Mouse (Mus musculus): ENCODE measurements around the gene Pole3. TPM values are rescaled to one million over a fixed set of nuclear protein-coding genes. Genes with fewer than 3 reads are reported as not detected.
"Not testable (repeated sequence)": the region's sequence is repeated elsewhere in the genome, so short reads cannot be mapped to it uniquely, and the experiment has no call there.

Pole3 gene
- total RNA-seq, 4 experiments from 2014 or later, result 16.9 to 21.1 (median 17.9) TPM

- no peak for DNase-seq (ENCODE audit: low spot score)
Observed at GRCm38 (mm10) chr4:62487172-62487571, 37.7 kb downstream of the Pole3 start.

GRCm38 (mm10) chr4:62486162-62486696 lies 38.6 kb downstream of the Pole3 start:
- DNase-seq (ENCODE audit: low spot score), result no peak

DNA sequence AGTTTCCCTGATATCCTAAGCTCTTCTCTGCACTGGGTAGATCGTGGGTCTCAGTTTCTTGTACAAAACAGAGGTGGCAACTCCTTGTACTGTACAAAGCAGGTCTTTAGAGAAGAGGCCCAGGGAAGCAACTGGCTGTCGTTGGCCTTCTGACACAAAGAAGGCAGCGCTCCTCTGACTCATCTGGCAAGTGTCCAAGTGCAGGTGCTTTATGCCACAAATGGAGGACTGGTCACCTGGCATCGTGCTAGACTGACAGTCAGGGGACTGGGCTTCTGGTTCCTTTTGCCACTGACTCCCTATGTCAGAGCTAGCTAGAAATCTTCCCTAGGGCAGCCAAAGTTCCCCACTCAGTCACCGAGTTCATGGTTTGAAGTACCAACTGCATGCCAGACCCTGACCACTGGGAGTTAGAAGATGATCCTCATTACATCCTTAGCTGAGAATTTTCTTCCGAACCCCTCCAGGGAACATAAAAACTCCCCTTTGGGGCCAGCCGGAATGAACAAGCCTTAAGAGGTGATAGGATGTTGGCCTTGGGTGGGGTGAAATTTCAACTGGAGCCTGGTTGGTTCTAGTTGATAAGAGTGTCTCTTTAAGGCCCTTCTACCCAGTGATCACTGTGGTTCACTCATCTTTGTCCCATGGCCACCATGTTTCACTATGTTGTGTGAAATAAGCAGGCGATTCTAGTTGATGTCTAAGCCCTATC lies 39.3 kb downstream of the Pole3 start:
- no peak for DNase-seq (ENCODE audit: low spot score)

DNA sequence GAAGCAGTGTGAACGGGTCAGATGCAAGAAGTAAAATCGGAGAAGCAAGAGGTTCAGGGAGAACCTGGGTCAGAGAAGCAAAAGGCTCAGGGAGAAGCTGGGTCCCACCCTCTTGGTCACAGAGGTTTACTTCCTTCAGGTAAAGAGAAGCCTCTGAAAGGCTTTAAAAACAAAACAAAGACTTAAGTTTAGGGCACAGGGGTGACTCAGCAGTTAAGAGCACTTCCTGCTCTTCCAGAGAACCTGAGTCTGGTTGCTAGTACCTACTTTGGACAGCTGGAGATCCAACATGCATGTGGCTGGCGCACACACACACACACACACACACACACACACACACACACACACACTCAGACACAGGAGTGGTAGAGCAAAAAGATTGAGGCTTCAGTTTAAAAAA lies 39.9 kb downstream of the Pole3 start:
- no peak for DNase-seq (ENCODE audit: low spot score)

DNA sequence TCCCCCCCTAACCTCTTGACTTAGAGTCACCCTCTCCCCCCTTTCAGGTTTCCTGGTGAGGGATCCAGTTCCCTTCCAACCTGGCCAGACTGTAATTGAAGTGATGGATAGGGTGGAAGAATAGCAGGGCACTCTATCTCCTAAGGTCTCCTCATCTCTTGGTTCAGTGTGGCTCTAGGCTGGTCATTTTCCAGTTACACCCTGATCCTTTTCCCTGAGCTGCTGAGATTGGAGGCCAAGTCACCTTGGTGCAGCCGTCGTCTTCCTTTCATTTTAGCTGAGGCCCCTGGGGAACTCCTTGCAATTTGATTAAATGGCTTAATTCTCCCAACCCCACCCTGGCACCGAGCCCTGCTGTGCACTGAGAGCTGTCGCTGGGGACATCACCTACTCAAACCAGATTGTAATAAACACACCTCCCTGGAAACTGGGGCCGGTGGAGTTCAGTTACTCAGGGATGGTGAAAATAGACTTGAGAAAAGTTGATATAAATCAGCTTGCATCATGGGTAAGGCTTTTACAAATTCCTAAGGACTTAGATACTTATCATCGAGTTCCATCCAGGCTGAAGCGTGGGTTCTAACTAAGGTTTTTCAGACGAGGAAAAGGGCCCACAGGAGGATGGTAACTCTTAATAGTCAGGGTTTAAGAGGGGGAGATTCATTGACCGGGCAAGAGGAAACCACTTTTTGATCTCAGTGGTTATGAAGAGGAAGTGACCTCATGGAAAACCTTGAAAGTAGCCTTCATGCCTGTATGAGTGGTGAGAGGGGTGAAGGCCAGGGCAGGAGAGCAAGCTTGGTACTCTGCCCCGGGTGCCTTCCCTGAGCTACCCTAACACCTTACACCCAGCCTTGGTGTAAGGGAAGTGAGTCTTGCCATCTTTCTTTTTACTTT lies 43.9 kb downstream of the Pole3 start:
- DNase-seq (ENCODE audit: low spot score), result no peak

- DNase-seq (ENCODE audit: low spot score), result no peak
Observed at GRCm38 (mm10) chr4:62479937-62480708, 44.7 kb downstream of the Pole3 start, which contains the start of gene Bspry. Gene Bspry (plus strand): TSS chr4:62480053.

GRCm38 (mm10) chr4:62479593-62479936 lies 45.3 kb downstream of the Pole3 start:
- not testable (repeated sequence) for DNase-seq (ENCODE audit: low spot score)

DNA sequence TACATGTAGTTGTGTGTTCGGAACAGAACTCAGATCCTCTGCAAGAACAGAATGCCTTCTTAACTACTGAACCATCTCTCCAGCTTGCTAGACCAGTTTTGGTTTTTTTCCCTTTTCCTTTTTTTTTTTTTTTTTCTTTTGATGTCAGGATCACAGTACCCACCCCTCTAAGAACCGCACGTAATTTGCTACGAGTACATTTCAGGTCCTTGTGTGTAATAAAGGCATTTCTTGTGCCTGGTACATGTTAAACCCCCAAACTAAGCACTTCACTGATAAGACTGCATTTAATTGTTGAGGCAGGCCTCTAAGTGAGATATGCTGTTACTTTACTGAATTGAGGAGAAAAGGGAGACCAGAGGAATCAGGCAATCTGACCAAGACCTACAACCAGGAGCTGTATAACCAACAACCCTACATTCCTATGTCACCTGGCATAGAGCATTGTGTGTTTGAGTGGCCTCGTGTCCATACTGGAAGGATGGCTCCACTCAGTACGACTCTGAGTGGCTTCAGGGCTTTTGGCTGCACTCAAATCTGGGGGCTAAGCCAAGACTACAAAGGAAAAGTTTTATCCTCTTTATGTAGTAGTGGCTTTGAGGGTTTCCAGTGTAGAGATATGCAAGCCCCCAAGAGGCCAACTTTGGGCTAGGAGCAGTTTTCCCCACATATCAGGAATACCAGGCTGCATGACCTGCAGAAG lies 47.2 kb downstream of the Pole3 start:
- no peak for DNase-seq (ENCODE audit: low spot score)

DNA sequence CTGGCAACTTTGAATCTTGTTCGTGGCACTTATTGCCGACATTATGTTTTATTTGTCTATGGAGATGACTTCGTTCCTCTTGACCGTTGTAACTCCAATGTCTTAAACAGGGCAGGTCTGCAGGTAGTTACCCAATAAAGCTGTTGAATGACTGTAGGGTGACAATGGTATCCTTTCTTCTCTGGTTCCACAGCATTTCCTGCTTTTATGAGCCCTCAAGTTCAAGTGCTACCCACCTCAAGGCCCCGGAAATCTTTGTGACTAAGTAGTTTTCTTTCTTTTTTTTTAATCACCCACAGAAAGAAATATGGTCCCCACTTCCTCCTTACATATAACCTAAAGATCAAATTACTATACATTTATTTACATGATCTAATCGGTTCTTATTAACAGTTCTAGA lies 49.1 kb downstream of the Pole3 start:
- DNase-seq (ENCODE audit: low spot score), result no peak

- no peak for DNase-seq (ENCODE audit: low spot score)
Observed at GRCm38 (mm10) chr4:62475131-62475530, 49.7 kb downstream of the Pole3 start.

Other genes starting within 250 kb of the Pole3 start
- gene Fkbp15, start 164.5 kb downstream of the Pole3 start, total RNA-seq (2022), result 10 to 100 TPM; 18.1 to 22.2 (median 20.3) TPM
- gene Slc31a1, start 164.3 kb downstream of the Pole3 start, total RNA-seq (2022), result 10 to 100 TPM; 14.2 to 18.2 (median 15.2) TPM
- 10 to 100 TPM; 43.2 to 50.7 (median 47.0) TPM for gene Cdc26, start 116.4 kb downstream of the Pole3 start, total RNA-seq (2022)
- 10 to 100 TPM; 10.0 to 11.8 (median 10.3) TPM for gene Prpf4, start 116.3 kb downstream of the Pole3 start, total RNA-seq (2022)
- not detected for gene Rnf183, start 89.8 kb downstream of the Pole3 start, total RNA-seq (2022)
- gene Wdr31, start 54.2 kb downstream of the Pole3 start, total RNA-seq (2022), result under 1 TPM; 0.44 to 0.90 (median 0.61) TPM
- under 1 TPM in 2 of 4 experiments, not detected in 2; 0.16 to 0.23 TPM for gene Bspry, start 45.0 kb downstream of the Pole3 start, total RNA-seq (2022)
- gene Hdhd3, start 21.6 kb downstream of the Pole3 start, total RNA-seq (2022), result 1 to 10 TPM; 4.7 to 6.9 (median 5.3) TPM
- 10 to 100 TPM; 71.0 to 88.7 (median 82.7) TPM for gene Alad, start 5.2 kb downstream of the Pole3 start, total RNA-seq (2022)
- gene 4933430I17Rik, start 301 bp upstream of the Pole3 start, total RNA-seq (2022), result under 1 TPM in 1 of 4 experiments, not detected in 3; 0.16 TPM
- gene Rgs3, start 34.8 kb upstream of the Pole3 start, total RNA-seq (2022), result 10 to 100 TPM; 25.6 to 34.3 (median 30.5) TPM

Data from heart, adult 8-10 months (tissue).